Mouse (Mus musculus) intestine, embryonic 14.5 days (tissue): Measurements from ENCODE around the gene Trafd1. TPM values are rescaled to one million over a fixed set of nuclear protein-coding genes. Genes with fewer than 3 reads are reported as not detected.
"Not testable (repeated sequence)": the region's sequence is repeated elsewhere in the genome, so short reads cannot be mapped to it uniquely, and the experiment has no call there.

Source experiments
- ATAC-seq: fragments of 200-750 bp; cut with Nextera tagmentation; replicated peaks from 2 replicates; pipeline ENCODE4 v1.8.0; 2017; ENCODE audit warnings: low read depth, moderate number of reproducible peaks, moderate TSS enrichment, moderate library complexity; ENCODE audit not compliant: low FRiP score, low TSS enrichment
- DNase-seq: peaks from one replicate; pipeline ENCODE4 v3.0.0-alpha.2; 2018; ENCODE audit warnings: low spot score
- H3K27ac ChIP-seq: fragments of 300-500 bp; sonication (generic); 2 replicates; pipeline ENCODE4 v1.5.1; 2014; ENCODE audit warnings: low read depth, mild to moderate bottlenecking, control low read depth
- H3K27me3 ChIP-seq: fragments of 300-500 bp; sonication (generic); replicated peaks from 2 replicates; pipeline ENCODE4 v1.6.1; 2014; ENCODE audit warnings: low read length, control low read depth; ENCODE audit not compliant: control insufficient read depth, insufficient read depth
- H3K36me3 ChIP-seq: fragments of 300-500 bp; sonication (generic); 2 replicates; pipeline ENCODE4 v1.6.1; 2014; ENCODE audit warnings: low read length, control low read depth; ENCODE audit not compliant: control insufficient read depth, insufficient read depth
- H3K4me1 ChIP-seq: fragments of 300-500 bp; sonication (generic); replicated peaks from 2 replicates; pipeline ENCODE4 v1.6.1; 2014; ENCODE audit warnings: low read length, control low read depth, mixed read lengths; ENCODE audit not compliant: control insufficient read depth, insufficient read depth
- H3K4me2 ChIP-seq: fragments of 300-500 bp; sonication (generic); 2 replicates; pipeline ENCODE4 v1.6.1; 2014; ENCODE audit warnings: low read length
- H3K4me3 ChIP-seq: fragments of 300-500 bp; sonication (generic); 2 replicates; pipeline ENCODE4 v1.5.1; 2014; ENCODE audit warnings: low read depth, low read length, control low read depth, mixed read lengths
- H3K9ac ChIP-seq: fragments of 300-500 bp; sonication (generic); 2 replicates; pipeline ENCODE4 v1.6.1; 2014; ENCODE audit warnings: mild to moderate bottlenecking, low read length
- H3K9me3 ChIP-seq: fragments of 300-500 bp; sonication (generic); 2 replicates; pipeline ENCODE4 v1.6.1; 2016; ENCODE audit warnings: low read length, control low read depth; ENCODE audit not compliant: control insufficient read depth
- WGBS: fragments of 180-500 bp; shearing (Covaris S2); extraction: QIAGEN DNeasy Blood & Tissue Kit; methylation state at CpG from one replicate; pipeline ENCODE4 v1.1.7; 2014; 5-methylcytosine and 5-hydroxymethylcytosine counted together
- polyA plus RNA-seq: library from polyadenylated mRNA; unstranded; fragments of >200 nt; fragmentation: Nextera tagmentation; extraction: Ambion mirVana; gene quantifications from 2 replicates; pipeline ENCODE4 v1.2.1, GENCODE M21; 2014

The Trafd1 gene
- polyA plus RNA-seq, 1 experiment from 2014 or later = 72.4 TPM

- H3K4me2 ChIP-seq, DNase-seq, H3K4me1 ChIP-seq, H3K9me3 ChIP-seq, H3K9ac ChIP-seq, H3K27me3 ChIP-seq: not testable (repeated sequence)
- WGBS = 71% methylated on average over 11 of the region's 19 CpGs
- ATAC-seq = peak; percentile 51; the same call in 1 of the 2 replicates
- peak overlapping the region; percentile 16; the same call in 1 of the 2 replicates for H3K4me3 ChIP-seq
- H3K27ac ChIP-seq = peak overlapping the region; percentile 40
- H3K36me3 ChIP-seq = peaks cover 86% of the 10 kb centered on the region
Observed at GRCm38 (mm10) chr5:121330154-121330816, 55.1 kb downstream of the Trafd1 start.

DNA sequence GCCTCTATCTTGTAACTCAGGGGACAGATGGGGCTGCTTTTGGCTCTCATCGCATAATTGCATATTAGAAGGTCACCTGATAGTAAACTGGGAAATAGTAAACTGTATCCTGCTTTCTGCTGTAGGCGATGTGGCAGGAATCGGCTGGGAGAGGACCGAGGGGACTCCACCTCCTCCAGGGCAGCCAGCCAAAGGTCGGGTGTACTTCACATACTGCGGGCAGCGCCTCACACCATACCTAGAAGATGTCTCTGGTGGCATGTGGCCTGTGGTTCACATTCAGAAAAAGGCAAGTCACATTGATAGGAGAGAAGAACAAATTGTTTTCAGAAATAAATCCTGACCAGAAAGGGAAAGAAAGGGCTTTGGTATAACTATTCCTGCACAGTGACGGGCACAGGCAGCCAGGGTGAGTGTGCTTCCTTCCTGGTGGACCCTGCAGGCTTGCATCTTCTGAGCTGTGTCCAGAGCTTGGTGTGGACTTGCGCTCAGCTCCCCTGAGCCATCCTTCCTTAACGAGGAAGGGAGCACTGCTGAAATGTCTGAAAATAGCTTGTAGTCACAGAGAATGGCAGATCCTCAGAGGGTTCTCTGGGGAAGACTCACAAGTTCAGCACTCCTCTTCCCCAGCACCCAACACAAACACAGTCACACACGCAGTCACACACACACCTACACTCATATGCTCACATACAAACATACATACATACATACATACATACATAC, 55.9 kb downstream of the Trafd1 start:
- peak overlapping the region; percentile 32 for H3K9ac ChIP-seq

DNA sequence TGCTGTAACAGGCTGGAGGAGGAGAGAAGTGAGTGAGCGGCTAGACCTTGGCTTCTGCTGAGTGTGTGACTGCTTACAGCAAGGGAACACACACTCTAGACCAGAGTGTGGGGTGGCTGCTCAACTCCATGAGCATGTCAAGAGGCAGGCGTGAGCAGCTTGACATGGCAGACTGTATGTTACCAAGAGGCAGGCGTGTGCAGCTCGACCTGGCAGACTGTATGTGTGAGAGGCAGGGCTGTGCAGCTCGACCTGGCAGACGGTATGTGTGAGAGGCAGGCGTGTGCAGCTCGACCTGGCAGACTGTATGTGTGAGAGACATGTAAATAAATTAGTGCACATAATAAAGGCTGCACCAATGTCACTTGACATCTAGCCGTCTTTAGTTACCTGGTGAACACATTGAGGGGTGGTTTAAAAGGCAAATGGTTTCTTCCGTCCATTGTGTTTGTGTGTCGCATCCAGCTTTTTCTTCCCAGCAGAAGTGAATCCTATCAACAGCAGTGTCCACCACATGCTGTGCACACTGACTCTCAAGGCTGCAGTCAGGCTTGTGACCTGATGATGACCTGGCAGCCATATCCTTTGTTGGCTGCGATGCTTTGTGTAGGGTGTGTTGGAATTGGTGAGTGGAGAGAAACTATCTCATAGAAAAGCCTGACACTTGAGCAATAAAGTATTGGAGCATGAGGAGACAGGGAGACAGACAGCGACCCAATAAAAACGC, 59.2 kb downstream of the Trafd1 start:
- Histone ChIP-seq H3K36me3 (peaks cover 85% of the 10 kb centered on the region), H3K27ac (no peak overlapping the region), H3K4me2 (no peak overlapping the region), H3K4me1 (no peaks in the 10 kb centered on the region), H3K9ac (no peak overlapping the region), H3K9me3 (no peaks in the 10 kb centered on the region), H3K27me3 (no peaks in the 10 kb centered on the region), H3K4me3 (no peak overlapping the region)
- DNase-seq = no peak
- WGBS = 92% methylated on average over 14 of the region's 14 CpGs
- no peak for ATAC-seq

More for the DNA sequence above, 55.9 kb downstream of the Trafd1 start:
- H3K4me1 ChIP-seq = no peaks in the 10 kb centered on the region
- H3K4me3 ChIP-seq = peak overlapping the region; percentile 16; the same call in 1 of the 2 replicates
- no peaks in the 10 kb centered on the region for H3K27me3 ChIP-seq
- peak overlapping the region; percentile 32 for H3K4me2 ChIP-seq
- no peak overlapping the region for H3K27ac ChIP-seq
- H3K36me3 ChIP-seq = peaks cover 85% of the 10 kb centered on the region
- WGBS = 68% methylated on average over 11 of the region's 11 CpGs
- no peaks in the 10 kb centered on the region for H3K9me3 ChIP-seq
- DNase-seq (no peak), ATAC-seq (no peak)

Other genes starting within 250 kb of the Trafd1 start
- 23.2 and 24.3 TPM in 2 replicates for gene Ptpn11, start 194.2 kb downstream of the Trafd1 start, polyA plus RNA-seq
- gene Rpl6, start 181.2 kb downstream of the Trafd1 start, polyA plus RNA-seq = 766 and 768 TPM in 2 replicates
- 8.0 and 8.1 TPM in 2 replicates for gene Hectd4, start 165.4 kb downstream of the Trafd1 start, polyA plus RNA-seq
- 47.4 and 53.2 TPM in 2 replicates for gene Naa25, start 12.3 kb upstream of the Trafd1 start, polyA plus RNA-seq
- 1.8 and 2.7 TPM in 2 replicates for gene Tmem116, start 66.3 kb upstream of the Trafd1 start, polyA plus RNA-seq
- gene Erp29, start 66.9 kb upstream of the Trafd1 start, polyA plus RNA-seq = 164 and 167 TPM in 2 replicates
- gene Adam1b, start 117.8 kb upstream of the Trafd1 start, polyA plus RNA-seq = 0.07 and 0.16 TPM in 2 replicates
- 1.6 and 2.1 TPM in 2 replicates for gene Adam1a, start 159.8 kb upstream of the Trafd1 start, polyA plus RNA-seq
- not detected in 2 replicates for gene Gm42878, start 159.8 kb upstream of the Trafd1 start, polyA plus RNA-seq
- 48.8 and 59.8 TPM in 2 replicates for gene Mapkapk5, start 160.3 kb upstream of the Trafd1 start, polyA plus RNA-seq
- gene Aldh2, start 208.2 kb upstream of the Trafd1 start, polyA plus RNA-seq = 70.2 and 76.5 TPM in 2 replicates
- 2.4 and 3.4 TPM in 2 replicates for gene Acad12, start 233.3 kb upstream of the Trafd1 start, polyA plus RNA-seq